Mouse (Mus musculus): ENCODE data around the gene Cmas. TPM values are rescaled to one million over a fixed set of nuclear protein-coding genes. Genes with fewer than 3 reads are reported as not detected.

Gene Cmas
- total and polyA plus RNA-seq, 3 experiments = 53.2 to 80.6 (median 76.0) TPM

DNA sequence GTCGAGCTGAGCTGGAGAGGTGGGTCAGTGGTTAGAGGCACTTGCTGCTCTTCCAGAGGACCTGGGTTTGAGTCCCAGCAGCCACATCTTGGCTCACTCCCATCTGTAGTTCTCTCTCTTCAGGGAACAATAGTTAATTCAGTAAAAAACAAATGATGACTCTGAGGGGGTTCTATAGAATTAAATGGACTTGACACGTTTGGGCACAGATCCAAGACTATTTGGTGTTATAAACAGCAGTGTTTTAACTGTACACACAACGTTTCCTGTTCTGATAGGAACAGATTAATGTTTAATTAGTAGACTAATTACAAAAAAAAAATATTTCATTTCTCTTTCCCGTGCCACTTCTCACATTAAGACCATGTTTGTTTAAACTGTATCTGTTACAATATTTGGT is 39.3 kb upstream of the Cmas start:
- no peak for ATAC-seq (ENCODE audit: extremely low read depth, insufficient number of reproducible peaks, low FRiP score, poor library complexity, severe bottlenecking)
- TF ChIP-seq TAL1 (conservative IDR thresholded peaks at IDR 0.05; ENCODE audit: low read depth, low read length) (no peak), GATA2 (IDR thresholded peaks at IDR 0.05; ENCODE audit: borderline replicate concordance, low read depth, low read length) (no peak), GATA1 (IDR thresholded peaks at IDR 0.05; ENCODE audit: borderline replicate concordance, low read length) (no peak), CTCF (IDR thresholded peaks at IDR 0.05; ENCODE audit: low read depth, low read length) (no peak), POLR2AphosphoS5 (IDR thresholded peaks at IDR 0.05; ENCODE audit: insufficient replicate concordance, low read depth, low read length) (no peak)
- Histone ChIP-seq H3K9me3 (replicated peaks) (no peaks in the 10 kb centered on the region), H3K4me3 (ENCODE audit: low read depth, low read length) (no peak overlapping the region), H3K36me3 (replicated peaks) (no peaks in the 10 kb centered on the region), H3K4me1 (ENCODE audit: insufficient read depth, low read depth, low read length) (no peaks in the 10 kb centered on the region), H3K27me3 (ENCODE audit: insufficient read depth, low read length) (no peaks in the 10 kb centered on the region)
- no peak for DNase-seq (ENCODE audit: low spot score)

DNA sequence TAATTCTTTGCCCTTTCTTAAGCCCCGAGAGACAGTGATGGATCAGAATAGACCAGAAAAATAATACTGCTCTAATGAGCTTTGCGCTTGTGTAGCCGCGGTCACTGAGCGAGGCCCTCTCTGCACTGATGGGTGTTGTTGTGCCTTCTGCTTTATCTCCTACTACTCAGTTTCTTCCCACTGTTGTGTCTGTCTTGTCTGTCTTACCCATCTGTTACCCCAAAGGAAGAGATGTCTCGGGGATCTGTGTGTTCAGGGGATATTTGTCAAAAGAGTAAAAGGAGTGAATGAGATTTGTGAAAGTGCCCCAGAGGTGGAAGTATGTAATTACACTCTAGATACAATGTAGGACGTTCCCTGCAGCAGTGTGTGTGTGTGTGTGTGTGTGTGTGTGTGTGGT is 38.3 kb upstream of the Cmas start:
- Histone ChIP-seq H3K4me1 (ENCODE audit: insufficient read depth, low read depth, low read length) (no peaks in the 10 kb centered on the region), H3K4me3 (ENCODE audit: low read depth, low read length) (no peak overlapping the region), H3K27me3 (ENCODE audit: insufficient read depth, low read length) (no peaks in the 10 kb centered on the region), H3K9me3 (replicated peaks) (no peaks in the 10 kb centered on the region), H3K36me3 (replicated peaks) (no peaks in the 10 kb centered on the region)
- DNase-seq (ENCODE audit: low spot score) = no peak
- ATAC-seq (ENCODE audit: extremely low read depth, insufficient number of reproducible peaks, low FRiP score, poor library complexity, severe bottlenecking) = no peak
- TF ChIP-seq GATA2 (IDR thresholded peaks at IDR 0.05; ENCODE audit: borderline replicate concordance, low read depth, low read length) = no peak
- no peak for TF ChIP-seq TAL1 (conservative IDR thresholded peaks at IDR 0.05; ENCODE audit: low read depth, low read length)
- no peak for TF ChIP-seq GATA1 (IDR thresholded peaks at IDR 0.05; ENCODE audit: borderline replicate concordance, low read length)
- TF ChIP-seq POLR2AphosphoS5 (IDR thresholded peaks at IDR 0.05; ENCODE audit: insufficient replicate concordance, low read depth, low read length) = no peak
- TF ChIP-seq CTCF (IDR thresholded peaks at IDR 0.05; ENCODE audit: low read depth, low read length) = no peak

DNA sequence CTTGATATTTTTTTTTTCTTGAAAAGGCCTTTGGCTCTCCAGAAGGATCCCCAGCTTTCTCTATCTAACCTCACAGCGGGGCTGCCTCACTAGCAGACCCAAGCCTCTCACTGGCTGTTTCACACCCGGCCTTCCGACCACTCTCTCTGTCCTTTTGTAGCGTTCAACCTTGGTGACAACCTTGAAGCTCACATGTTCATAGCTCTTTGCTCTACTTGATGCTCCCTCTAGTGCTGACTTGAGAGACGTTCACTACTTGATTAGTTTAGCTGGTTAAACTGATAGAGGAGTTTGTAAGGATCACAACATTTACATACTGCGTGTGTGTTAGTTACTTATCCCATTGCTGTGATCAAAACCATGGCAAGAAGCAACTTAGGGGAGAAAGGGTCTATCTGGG is 35.8 kb upstream of the Cmas start:
- DNase-seq (ENCODE audit: low spot score) (no peak), ATAC-seq (ENCODE audit: extremely low read depth, insufficient number of reproducible peaks, low FRiP score, poor library complexity, severe bottlenecking) (no peak)
- no peaks in the 10 kb centered on the region for H3K36me3 ChIP-seq (replicated peaks)
- H3K4me1 ChIP-seq (ENCODE audit: insufficient read depth, low read depth, low read length) = no peaks in the 10 kb centered on the region
- no peaks in the 10 kb centered on the region for H3K27me3 ChIP-seq (ENCODE audit: insufficient read depth, low read length)
- TF ChIP-seq POLR2AphosphoS5 (IDR thresholded peaks at IDR 0.05; ENCODE audit: insufficient replicate concordance, low read depth, low read length) (no peak), GATA2 (IDR thresholded peaks at IDR 0.05; ENCODE audit: borderline replicate concordance, low read depth, low read length) (no peak), GATA1 (IDR thresholded peaks at IDR 0.05; ENCODE audit: borderline replicate concordance, low read length) (no peak), CTCF (IDR thresholded peaks at IDR 0.05; ENCODE audit: low read depth, low read length) (no peak), TAL1 (conservative IDR thresholded peaks at IDR 0.05; ENCODE audit: low read depth, low read length) (no peak)
- H3K4me3 ChIP-seq (ENCODE audit: low read depth, low read length) = no peak overlapping the region
- no peaks in the 10 kb centered on the region for H3K9me3 ChIP-seq (replicated peaks)

DNA sequence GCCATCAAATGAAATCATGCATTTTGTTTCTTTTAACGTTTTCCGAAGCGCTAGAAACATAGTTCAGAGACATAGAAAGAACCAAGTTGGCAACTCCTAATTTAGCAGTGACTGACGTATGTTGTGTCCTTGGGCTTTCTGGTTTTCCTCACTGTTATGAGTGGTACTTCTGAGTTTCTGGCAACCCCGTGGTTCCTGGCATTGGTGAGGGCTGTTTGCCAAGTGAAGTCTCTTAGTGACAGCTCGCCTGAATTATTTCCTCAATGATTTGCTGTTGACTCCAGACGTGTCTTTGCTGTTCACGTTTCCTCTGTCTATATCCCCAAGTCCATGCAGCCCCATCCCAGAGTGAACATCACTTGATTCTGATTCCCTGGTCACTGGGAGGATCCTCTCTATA is 34.8 kb upstream of the Cmas start:
- DNase-seq (ENCODE audit: low spot score) (no peak), ATAC-seq (ENCODE audit: extremely low read depth, insufficient number of reproducible peaks, low FRiP score, poor library complexity, severe bottlenecking) (no peak)
- H3K4me3 ChIP-seq (ENCODE audit: low read depth, low read length) = no peak overlapping the region
- H3K4me1 ChIP-seq (ENCODE audit: insufficient read depth, low read depth, low read length) = no peaks in the 10 kb centered on the region
- no peaks in the 10 kb centered on the region for H3K36me3 ChIP-seq (replicated peaks)
- no peaks in the 10 kb centered on the region for H3K9me3 ChIP-seq (replicated peaks)
- no peak for TF ChIP-seq TAL1 (conservative IDR thresholded peaks at IDR 0.05; ENCODE audit: low read depth, low read length)
- TF ChIP-seq POLR2AphosphoS5 (IDR thresholded peaks at IDR 0.05; ENCODE audit: insufficient replicate concordance, low read depth, low read length) = no peak
- no peak for TF ChIP-seq GATA1 (IDR thresholded peaks at IDR 0.05; ENCODE audit: borderline replicate concordance, low read length)
- TF ChIP-seq GATA2 (IDR thresholded peaks at IDR 0.05; ENCODE audit: borderline replicate concordance, low read depth, low read length) = no peak
- no peak for TF ChIP-seq CTCF (IDR thresholded peaks at IDR 0.05; ENCODE audit: low read depth, low read length)
- H3K27me3 ChIP-seq (ENCODE audit: insufficient read depth, low read length) = no peaks in the 10 kb centered on the region

DNA sequence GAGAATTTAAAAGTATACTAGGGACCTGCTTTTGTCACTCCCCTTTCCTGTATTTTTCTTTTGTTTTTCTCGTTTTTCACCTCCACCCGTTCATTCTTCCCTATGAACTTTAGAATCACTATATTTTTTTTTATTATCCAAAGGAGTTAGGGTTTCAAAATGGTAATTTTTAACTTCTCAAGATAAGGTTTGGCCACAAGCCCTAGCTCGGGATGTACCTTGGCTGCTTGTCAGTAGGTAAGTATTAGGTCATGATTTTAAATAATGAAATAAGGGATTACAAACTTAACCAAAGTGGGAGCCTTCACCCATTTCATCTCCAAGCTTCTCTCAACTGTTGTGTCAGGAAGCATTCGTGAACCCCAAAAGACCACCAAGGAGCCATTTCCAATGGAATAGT is 30.5 kb upstream of the Cmas start:
- ATAC-seq (ENCODE audit: extremely low read depth, insufficient number of reproducible peaks, low FRiP score, poor library complexity, severe bottlenecking) = no peak
- TF ChIP-seq GATA2 (IDR thresholded peaks at IDR 0.05; ENCODE audit: borderline replicate concordance, low read depth, low read length) (no peak), POLR2AphosphoS5 (IDR thresholded peaks at IDR 0.05; ENCODE audit: insufficient replicate concordance, low read depth, low read length) (no peak), CTCF (IDR thresholded peaks at IDR 0.05; ENCODE audit: low read depth, low read length) (no peak), GATA1 (IDR thresholded peaks at IDR 0.05; ENCODE audit: borderline replicate concordance, low read length) (no peak), TAL1 (conservative IDR thresholded peaks at IDR 0.05; ENCODE audit: low read depth, low read length) (no peak)
- Histone ChIP-seq H3K9me3 (replicated peaks) (no peaks in the 10 kb centered on the region), H3K4me3 (ENCODE audit: low read depth, low read length) (no peak overlapping the region), H3K36me3 (replicated peaks) (no peaks in the 10 kb centered on the region), H3K4me1 (ENCODE audit: insufficient read depth, low read depth, low read length) (no peaks in the 10 kb centered on the region), H3K27me3 (ENCODE audit: insufficient read depth, low read length) (peaks cover 19% of the 10 kb centered on the region)
- DNase-seq (ENCODE audit: low spot score) = no peak

DNA sequence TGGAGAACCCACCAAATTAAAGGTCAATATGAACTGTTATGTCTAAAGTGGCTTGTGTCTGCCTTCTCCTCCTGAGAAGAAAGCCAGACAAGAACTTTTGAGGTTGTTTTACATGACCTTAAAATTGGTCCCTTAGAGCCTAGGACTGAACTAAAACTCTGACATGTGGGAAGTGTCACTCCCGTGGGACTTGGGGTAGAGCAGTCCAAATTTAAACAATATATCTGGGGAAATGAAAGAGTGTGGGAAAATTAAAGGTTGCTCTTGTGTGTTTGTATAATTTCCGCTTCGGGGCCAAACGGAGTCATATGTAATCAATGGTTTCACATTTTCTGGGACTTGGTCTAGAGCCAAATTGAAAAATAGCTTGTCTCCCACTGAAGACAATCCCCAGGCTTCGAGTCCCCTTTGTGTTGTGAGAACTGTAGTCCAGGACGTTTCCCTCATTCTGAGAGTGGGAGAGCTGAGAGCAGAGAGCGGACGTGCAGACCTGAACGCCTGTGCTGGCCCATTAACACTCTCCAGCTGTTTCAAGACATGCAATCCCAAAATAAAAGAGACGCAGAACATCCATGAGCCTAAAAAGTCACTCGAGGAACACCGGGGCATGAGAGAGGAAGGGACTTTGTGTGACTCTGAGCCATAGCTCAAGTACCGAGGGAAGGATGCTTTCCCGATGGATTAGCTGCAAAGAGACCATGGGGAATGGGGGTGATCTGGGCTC is 23.8 kb upstream of the Cmas start:
- TF ChIP-seq GATA1 (IDR thresholded peaks at IDR 0.05; ENCODE audit: borderline replicate concordance, low read length) (no peak), POLR2AphosphoS5 (IDR thresholded peaks at IDR 0.05; ENCODE audit: insufficient replicate concordance, low read depth, low read length) (no peak), GATA2 (IDR thresholded peaks at IDR 0.05; ENCODE audit: borderline replicate concordance, low read depth, low read length) (no peak), CTCF (IDR thresholded peaks at IDR 0.05; ENCODE audit: low read depth, low read length) (no peak), TAL1 (conservative IDR thresholded peaks at IDR 0.05; ENCODE audit: low read depth, low read length) (no peak)
- Histone ChIP-seq H3K4me1 (ENCODE audit: insufficient read depth, low read depth, low read length) (no peaks in the 10 kb centered on the region), H3K4me3 (ENCODE audit: low read depth, low read length) (no peak overlapping the region), H3K9me3 (replicated peaks) (no peaks in the 10 kb centered on the region), H3K27me3 (ENCODE audit: insufficient read depth, low read length) (peaks cover 28% of the 10 kb centered on the region), H3K36me3 (replicated peaks) (no peaks in the 10 kb centered on the region)
- DNase-seq (ENCODE audit: low spot score) = no peak
- no peak for ATAC-seq (ENCODE audit: extremely low read depth, insufficient number of reproducible peaks, low FRiP score, poor library complexity, severe bottlenecking)

Data from G1E (cell line).